Mouse (Mus musculus) kidney, embryonic 16.5 days (tissue): Measurements from ENCODE around the gene Mmrn2. TPM values are rescaled to one million over a fixed set of nuclear protein-coding genes. Genes with fewer than 3 reads are reported as not detected.
A peak's percentile ranks its signal among the peaks of the same experiment; 100 is the strongest.
"Not testable (repeated sequence)": the region's sequence is repeated elsewhere in the genome, so short reads cannot be mapped to it uniquely, and the experiment has no call there.

Experiments used
- ATAC-seq: fragments of 200-750 bp; cut with Nextera tagmentation; 2 replicates; pipeline ENCODE4 v1.8.0; 2017; ENCODE audit warnings: moderate TSS enrichment; ENCODE audit not compliant: low FRiP score, low TSS enrichment
- H3K27ac ChIP-seq: fragments of 300-500 bp; sonication (generic); 2 replicates; pipeline ENCODE4 v1.5.1; 2014; ENCODE audit warnings: low read length
- H3K27me3 ChIP-seq: fragments of 300-500 bp; sonication (generic); 2 replicates; pipeline ENCODE4 v1.6.1; 2014; ENCODE audit warnings: low read length, control low read depth, mixed read lengths; ENCODE audit not compliant: insufficient read depth
- H3K36me3 ChIP-seq: fragments of 300-500 bp; sonication (generic); 2 replicates; pipeline ENCODE4 v1.6.1; 2014; ENCODE audit warnings: low read length, control low read depth, mixed read lengths; ENCODE audit not compliant: insufficient read depth
- H3K4me1 ChIP-seq: fragments of 300-500 bp; sonication (generic); 2 replicates; pipeline ENCODE4 v1.6.1; 2014; ENCODE audit warnings: low read length, control low read depth, mixed read lengths; ENCODE audit not compliant: insufficient read depth
- H3K4me2 ChIP-seq: fragments of 300-500 bp; sonication (generic); replicated peaks from 2 replicates; pipeline ENCODE4 v1.6.1; 2014; ENCODE audit warnings: low read depth, low read length
- H3K4me3 ChIP-seq: fragments of 300-500 bp; sonication (generic); 2 replicates; pipeline ENCODE4 v1.5.1; 2014; ENCODE audit warnings: mild to moderate bottlenecking, low read length
- H3K9ac ChIP-seq: fragments of 300-500 bp; sonication (generic); replicated peaks from 2 replicates; pipeline ENCODE4 v1.6.1; 2014; ENCODE audit warnings: low read length
- H3K9me3 ChIP-seq: fragments of 300-500 bp; sonication (generic); 2 replicates; pipeline ENCODE4 v1.6.1; 2016; ENCODE audit warnings: low read length, control low read depth
- WGBS: fragments of 180-500 bp; shearing (Covaris S2); extraction: QIAGEN DNeasy Blood & Tissue Kit; methylation state at CpG from one replicate; pipeline ENCODE4 v1.1.7; 2014; 5-methylcytosine and 5-hydroxymethylcytosine counted together
- polyA plus RNA-seq: library from polyadenylated mRNA; unstranded; fragments of >200 nt; fragmentation: Nextera tagmentation; extraction: Ambion mirVana; gene quantifications from 2 replicates; pipeline ENCODE4 v1.2.1, GENCODE M21; 2015

The Mmrn2 gene
- polyA plus RNA-seq, 1 experiment from 2014 or later: 20.9 TPM

GRCm38 (mm10) chr14:34359676-34360244 lies 15.5 kb upstream of the Mmrn2 start:
- H3K4me2 ChIP-seq: no peak overlapping the region
- no peak overlapping the region for H3K27ac ChIP-seq
- H3K4me3 ChIP-seq: no peak overlapping the region
- no peaks in the 10 kb centered on the region for H3K9me3 ChIP-seq
- no peaks in the 10 kb centered on the region for H3K36me3 ChIP-seq
- peaks cover 6% of the 10 kb centered on the region for H3K4me1 ChIP-seq
- no peak overlapping the region for H3K9ac ChIP-seq
- WGBS: 52% methylated on average over 5 of the region's 5 CpGs
- H3K27me3 ChIP-seq: no peaks in the 10 kb centered on the region
- ATAC-seq: no peak

- Histone ChIP-seq H3K27me3 (no peaks in the 10 kb centered on the region), H3K4me3 (no peak overlapping the region), H3K4me2 (no peak overlapping the region), H3K4me1 (peaks cover 6% of the 10 kb centered on the region), H3K9ac (no peak overlapping the region), H3K36me3 (no peaks in the 10 kb centered on the region), H3K9me3 (peaks cover 4% of the 10 kb centered on the region; the same call in 1 of the 2 replicates), H3K27ac (no peak overlapping the region)
- ATAC-seq: no peak
- WGBS: 44% methylated on average over 6 of the region's 6 CpGs
These were observed 15.0 kb upstream of the Mmrn2 start for GRCm38 (mm10) chr14:34360251-34360650.

GRCm38 (mm10) chr14:34362135-34362534 lies 13.1 kb upstream of the Mmrn2 start:
- Histone ChIP-seq H3K4me1 (peaks cover 6% of the 10 kb centered on the region), H3K9me3 (peaks cover 5% of the 10 kb centered on the region; the same call in 1 of the 2 replicates), H3K27me3 (no peaks in the 10 kb centered on the region), H3K4me2 (no peak overlapping the region), H3K4me3 (no peak overlapping the region), H3K36me3 (no peaks in the 10 kb centered on the region), H3K27ac (no peak overlapping the region), H3K9ac (no peak overlapping the region)
- ATAC-seq: no peak
- WGBS: 65% methylated on average over 4 of the region's 4 CpGs

GRCm38 (mm10) chr14:34362726-34363445 lies 12.4 kb upstream of the Mmrn2 start:
- Histone ChIP-seq H3K27ac (no peak overlapping the region), H3K4me2 (peak overlapping the region; percentile 83), H3K9ac (peak overlapping the region; percentile 69; the same call in 1 of the 2 replicates), H3K4me1 (peaks cover 6% of the 10 kb centered on the region), H3K27me3 (no peaks in the 10 kb centered on the region), H3K9me3 (peaks cover 5% of the 10 kb centered on the region; the same call in 1 of the 2 replicates), H3K4me3 (peak overlapping the region; percentile 47), H3K36me3 (no peaks in the 10 kb centered on the region)
- ATAC-seq: peak; percentile 76; the same call in 1 of the 2 replicates
- 29% methylated on average over 18 of the region's 18 CpGs for WGBS

- Histone ChIP-seq H3K4me2 (peak overlapping the region; percentile 83), H3K36me3 (no peaks in the 10 kb centered on the region), H3K9me3 (peaks cover 5% of the 10 kb centered on the region; the same call in 1 of the 2 replicates), H3K4me1 (peaks cover 6% of the 10 kb centered on the region), H3K27ac (peak overlapping the region; percentile 37; the same call in 1 of the 2 replicates), H3K27me3 (no peaks in the 10 kb centered on the region), H3K4me3 (peak overlapping the region; percentile 47), H3K9ac (peak overlapping the region; percentile 69)
- 2% methylated on average over 32 of the region's 32 CpGs for WGBS
- ATAC-seq: peak; percentile 90
These were observed 11.6 kb upstream of the Mmrn2 start for GRCm38 (mm10) chr14:34363490-34364253.

GRCm38 (mm10) chr14:34364254-34365146 lies 10.8 kb upstream of the Mmrn2 start:
- peak overlapping the region; percentile 47 for H3K4me3 ChIP-seq
- H3K4me2 ChIP-seq: peak overlapping the region; percentile 83
- 83% methylated on average over 15 of the region's 15 CpGs for WGBS
- not testable (repeated sequence) for H3K36me3 ChIP-seq, H3K27me3 ChIP-seq, H3K27ac ChIP-seq, H3K4me1 ChIP-seq, ATAC-seq, H3K9me3 ChIP-seq
- H3K9ac ChIP-seq: peak overlapping the region; percentile 69; the same call in 1 of the 2 replicates

GRCm38 (mm10) chr14:34365147-34365507 lies 10.1 kb upstream of the Mmrn2 start:
- H3K9me3 ChIP-seq: peaks cover 5% of the 10 kb centered on the region; the same call in 1 of the 2 replicates
- peaks cover 6% of the 10 kb centered on the region for H3K4me1 ChIP-seq
- no peaks in the 10 kb centered on the region for H3K27me3 ChIP-seq
- no peak for ATAC-seq
- H3K27ac ChIP-seq: no peak overlapping the region
- H3K4me2 ChIP-seq: no peak overlapping the region
- WGBS: 80% methylated on average over 2 of the region's 2 CpGs
- H3K4me3 ChIP-seq: no peak overlapping the region
- H3K9ac ChIP-seq: no peak overlapping the region
- H3K36me3 ChIP-seq: no peaks in the 10 kb centered on the region

- no peaks in the 10 kb centered on the region for H3K36me3 ChIP-seq
- H3K9ac ChIP-seq: no peak overlapping the region
- ATAC-seq: no peak
- no peak overlapping the region for H3K27ac ChIP-seq
- H3K4me2 ChIP-seq: no peak overlapping the region
- WGBS: 64% methylated on average over 3 of the region's 3 CpGs
- peaks cover 1% of the 10 kb centered on the region; the same call in 1 of the 2 replicates for H3K9me3 ChIP-seq
- peaks cover 14% of the 10 kb centered on the region for H3K4me1 ChIP-seq
- no peaks in the 10 kb centered on the region for H3K27me3 ChIP-seq
- no peak overlapping the region for H3K4me3 ChIP-seq
These were observed 5.1 kb upstream of the Mmrn2 start for GRCm38 (mm10) chr14:34370203-34370602.

- 80% methylated on average over 3 of the region's 3 CpGs for WGBS
- Histone ChIP-seq H3K9me3 (no peaks in the 10 kb centered on the region), H3K27me3 (no peaks in the 10 kb centered on the region), H3K27ac (no peak overlapping the region), H3K4me1 (peaks cover 14% of the 10 kb centered on the region), H3K36me3 (no peaks in the 10 kb centered on the region), H3K4me2 (no peak overlapping the region), H3K4me3 (no peak overlapping the region), H3K9ac (no peak overlapping the region)
- ATAC-seq: no peak
These were observed 4.3 kb upstream of the Mmrn2 start for GRCm38 (mm10) chr14:34370921-34371320.
